Mouse (Mus musculus) kidney, adult 8-10 months (tissue): ENCODE results near the gene Akap12.

Source experiments
- DNase-seq, 2 experiments: peaks; one replicate each; pipeline ENCODE4 v3.0.0; 2022

The Akap12 gene

DNA sequence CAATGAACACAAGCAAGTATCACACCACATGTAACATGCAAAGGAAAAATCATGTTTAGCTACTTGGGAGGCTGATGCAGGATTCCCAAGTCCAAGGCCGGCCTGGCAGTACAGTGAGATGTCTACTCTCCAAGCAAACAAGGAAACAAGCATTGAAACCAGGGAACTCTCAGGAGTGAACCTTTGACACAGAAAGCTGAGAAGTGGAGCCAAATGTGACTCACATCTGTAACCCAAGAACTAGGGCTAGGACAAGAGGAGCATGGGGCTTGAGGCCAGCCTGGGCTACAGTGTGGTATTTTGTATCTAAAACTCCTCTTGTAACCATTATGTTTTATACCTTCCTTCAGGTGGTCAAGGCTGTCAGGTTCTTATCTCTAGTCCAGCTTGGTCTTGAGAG, 141.0 kb downstream of the Akap12 start:
- DNase-seq: no peak
